Mouse (Mus musculus): ENCODE results near the gene St6galnac6. TPM values are rescaled to one million over a fixed set of nuclear protein-coding genes. Genes with fewer than 3 reads are reported as not detected.

Gene St6galnac6
- polyA plus RNA-seq, 1 experiment from 2014 or later = 15.2 TPM

- no peaks in the 10 kb centered on the region for H3K36me3 ChIP-seq (ENCODE audit: control insufficient read depth, insufficient read depth, low read length)
- WGBS = 87% methylated on average over 5 of the region's 5 CpGs
- no peak for ATAC-seq
These were observed 42.3 kb downstream of the St6galnac6 start for GRCm38 (mm10) chr2:32641810-32642209.

GRCm38 (mm10) chr2:32642813-32643212 lies 43.3 kb downstream of the St6galnac6 start:
- Histone ChIP-seq H3K4me2 (ENCODE audit: low read depth, low read length) (no peak overlapping the region), H3K36me3 (ENCODE audit: control insufficient read depth, insufficient read depth, low read length) (no peaks in the 10 kb centered on the region), H3K9me3 (ENCODE audit: control insufficient read depth, low read length) (no peaks in the 10 kb centered on the region), H3K27me3 (replicated peaks; ENCODE audit: control insufficient read depth, insufficient read depth, low read length) (no peaks in the 10 kb centered on the region), H3K9ac (ENCODE audit: low read depth, low read length) (no peak overlapping the region), H3K4me3 (ENCODE audit: low read length) (no peak overlapping the region), H3K4me1 (ENCODE audit: control insufficient read depth, insufficient read depth, low read length) (peaks cover 16% of the 10 kb centered on the region), H3K27ac (ENCODE audit: low read length) (peak overlapping the region; percentile 9; the same call in 1 of the 2 replicates)
- 54% methylated on average over 7 of the region's 7 CpGs for WGBS
- ATAC-seq = peak; percentile 24

More at GRCm38 (mm10) chr2:32641810-32642209, 42.3 kb downstream of the St6galnac6 start:
- H3K4me1 ChIP-seq (ENCODE audit: control insufficient read depth, insufficient read depth, low read length) = peaks cover 18% of the 10 kb centered on the region
- no peak overlapping the region for H3K4me2 ChIP-seq (ENCODE audit: low read depth, low read length)
- H3K27me3 ChIP-seq (replicated peaks; ENCODE audit: control insufficient read depth, insufficient read depth, low read length) = no peaks in the 10 kb centered on the region
- no peak overlapping the region for H3K4me3 ChIP-seq (ENCODE audit: low read length)
- H3K9ac ChIP-seq (ENCODE audit: low read depth, low read length) = no peak overlapping the region
- no peak overlapping the region for H3K27ac ChIP-seq (ENCODE audit: low read length)
- H3K9me3 ChIP-seq (ENCODE audit: control insufficient read depth, low read length) = no peaks in the 10 kb centered on the region

- no peaks in the 10 kb centered on the region for H3K36me3 ChIP-seq (ENCODE audit: control insufficient read depth, insufficient read depth, low read length)
- no peak overlapping the region for H3K4me2 ChIP-seq (ENCODE audit: low read depth, low read length)
- H3K9ac ChIP-seq (ENCODE audit: low read depth, low read length) = no peak overlapping the region; the same call in 1 of the 2 replicates
- peaks cover 12% of the 10 kb centered on the region; the same call in 1 of the 2 replicates for H3K4me1 ChIP-seq (ENCODE audit: control insufficient read depth, insufficient read depth, low read length)
- no peaks in the 10 kb centered on the region for H3K27me3 ChIP-seq (replicated peaks; ENCODE audit: control insufficient read depth, insufficient read depth, low read length)
- 70% methylated on average over 9 of the region's 9 CpGs for WGBS
- ATAC-seq = no peak
- no peaks in the 10 kb centered on the region for H3K9me3 ChIP-seq (ENCODE audit: control insufficient read depth, low read length)
- H3K4me3 ChIP-seq (ENCODE audit: low read length) = no peak overlapping the region
- no peak overlapping the region for H3K27ac ChIP-seq (ENCODE audit: low read length)
These were observed 44.6 kb downstream of the St6galnac6 start for GRCm38 (mm10) chr2:32644083-32644482.

- H3K4me1 ChIP-seq (ENCODE audit: control insufficient read depth, insufficient read depth, low read length) = peaks cover 12% of the 10 kb centered on the region; the same call in 1 of the 2 replicates
- H3K4me3 ChIP-seq (ENCODE audit: low read length) = no peak overlapping the region
- ATAC-seq = no peak
- 81% methylated on average over 8 of the region's 8 CpGs for WGBS
- no peaks in the 10 kb centered on the region for H3K27me3 ChIP-seq (replicated peaks; ENCODE audit: control insufficient read depth, insufficient read depth, low read length)
- H3K9me3 ChIP-seq (ENCODE audit: control insufficient read depth, low read length) = no peaks in the 10 kb centered on the region
- peak overlapping the region; percentile 30; the same call in 1 of the 2 replicates for H3K9ac ChIP-seq (ENCODE audit: low read depth, low read length)
- H3K36me3 ChIP-seq (ENCODE audit: control insufficient read depth, insufficient read depth, low read length) = no peaks in the 10 kb centered on the region
- no peak overlapping the region for H3K4me2 ChIP-seq (ENCODE audit: low read depth, low read length)
- peak overlapping the region; percentile 79 for H3K27ac ChIP-seq (ENCODE audit: low read length)
These were observed 45.4 kb downstream of the St6galnac6 start for GRCm38 (mm10) chr2:32644799-32645475.

GRCm38 (mm10) chr2:32645647-32646046 lies 46.1 kb downstream of the St6galnac6 start:
- peak overlapping the region; percentile 79 for H3K27ac ChIP-seq (ENCODE audit: low read length)

GRCm38 (mm10) chr2:32646379-32647056 lies 47.0 kb downstream of the St6galnac6 start, which contains the start of gene Eng:
TSS of gene Eng (plus strand) at chr2:32646595.
- H3K9me3 ChIP-seq (ENCODE audit: control insufficient read depth, low read length) = no peaks in the 10 kb centered on the region
- H3K9ac ChIP-seq (ENCODE audit: low read depth, low read length) = peak within 1 kb of the TSS; percentile 67
- no peaks in the 10 kb centered on the region for H3K36me3 ChIP-seq (ENCODE audit: control insufficient read depth, insufficient read depth, low read length)
- peak within 1 kb of the TSS; percentile 46 for H3K4me2 ChIP-seq (ENCODE audit: low read depth, low read length)
- 49% methylated on average over 31 of the region's 31 CpGs for WGBS
- peak within 1 kb of the TSS; percentile 79 for H3K27ac ChIP-seq (ENCODE audit: low read length)
- peak; percentile 52; the same call in 1 of the 2 replicates for ATAC-seq
- peaks cover 12% of the 10 kb centered on the region; the same call in 1 of the 2 replicates for H3K4me1 ChIP-seq (ENCODE audit: control insufficient read depth, insufficient read depth, low read length)
- H3K4me3 ChIP-seq (ENCODE audit: low read length) = peak within 1 kb of the TSS; percentile 48
- H3K27me3 ChIP-seq (replicated peaks; ENCODE audit: control insufficient read depth, insufficient read depth, low read length) = no peaks in the 10 kb centered on the region

More at GRCm38 (mm10) chr2:32645647-32646046, 46.1 kb downstream of the St6galnac6 start:
- Histone ChIP-seq H3K9me3 (ENCODE audit: control insufficient read depth, low read length) (no peaks in the 10 kb centered on the region), H3K4me2 (ENCODE audit: low read depth, low read length) (no peak overlapping the region), H3K36me3 (ENCODE audit: control insufficient read depth, insufficient read depth, low read length) (no peaks in the 10 kb centered on the region), H3K27me3 (replicated peaks; ENCODE audit: control insufficient read depth, insufficient read depth, low read length) (no peaks in the 10 kb centered on the region), H3K9ac (ENCODE audit: low read depth, low read length) (no peak overlapping the region), H3K4me1 (ENCODE audit: control insufficient read depth, insufficient read depth, low read length) (peaks cover 12% of the 10 kb centered on the region; the same call in 1 of the 2 replicates), H3K4me3 (ENCODE audit: low read length) (no peak overlapping the region)
- WGBS = 70% methylated on average over 3 of the region's 3 CpGs
- no peak for ATAC-seq

- peak overlapping the region; percentile 79; the same call in 1 of the 2 replicates for H3K27ac ChIP-seq (ENCODE audit: low read length)
- H3K4me3 ChIP-seq (ENCODE audit: low read length) = peak overlapping the region; percentile 48
- peak overlapping the region; percentile 67 for H3K9ac ChIP-seq (ENCODE audit: low read depth, low read length)
- H3K36me3 ChIP-seq (ENCODE audit: control insufficient read depth, insufficient read depth, low read length) = no peaks in the 10 kb centered on the region
- H3K4me1 ChIP-seq (ENCODE audit: control insufficient read depth, insufficient read depth, low read length) = peaks cover 12% of the 10 kb centered on the region; the same call in 1 of the 2 replicates
- H3K27me3 ChIP-seq (replicated peaks; ENCODE audit: control insufficient read depth, insufficient read depth, low read length) = no peaks in the 10 kb centered on the region
- no peaks in the 10 kb centered on the region for H3K9me3 ChIP-seq (ENCODE audit: control insufficient read depth, low read length)
- WGBS = 88% methylated on average over 7 of the region's 7 CpGs
- H3K4me2 ChIP-seq (ENCODE audit: low read depth, low read length) = peak overlapping the region; percentile 46
- ATAC-seq = no peak
These were observed 47.9 kb downstream of the St6galnac6 start for GRCm38 (mm10) chr2:32647366-32647765.

- no peak overlapping the region for H3K4me3 ChIP-seq (ENCODE audit: low read length)
- H3K9me3 ChIP-seq (ENCODE audit: control insufficient read depth, low read length) = no peaks in the 10 kb centered on the region
- no peak for ATAC-seq
- no peak overlapping the region for H3K9ac ChIP-seq (ENCODE audit: low read depth, low read length)
- H3K4me1 ChIP-seq (ENCODE audit: control insufficient read depth, insufficient read depth, low read length) = peaks cover 14% of the 10 kb centered on the region
- WGBS = 45% methylated on average over 7 of the region's 7 CpGs
- H3K36me3 ChIP-seq (ENCODE audit: control insufficient read depth, insufficient read depth, low read length) = no peaks in the 10 kb centered on the region
- H3K27me3 ChIP-seq (replicated peaks; ENCODE audit: control insufficient read depth, insufficient read depth, low read length) = no peaks in the 10 kb centered on the region
- H3K4me2 ChIP-seq (ENCODE audit: low read depth, low read length) = no peak overlapping the region
- peak overlapping the region; percentile 17; the same call in 1 of the 2 replicates for H3K27ac ChIP-seq (ENCODE audit: low read length)
These were observed 54.3 kb downstream of the St6galnac6 start for GRCm38 (mm10) chr2:32653764-32654163.

GRCm38 (mm10) chr2:32654743-32655393 lies 55.4 kb downstream of the St6galnac6 start:
- 69% methylated on average over 14 of the region's 14 CpGs for WGBS
- Histone ChIP-seq H3K27ac (ENCODE audit: low read length) (peak overlapping the region; percentile 71), H3K9ac (ENCODE audit: low read depth, low read length) (no peak overlapping the region; the same call in 1 of the 2 replicates), H3K36me3 (ENCODE audit: control insufficient read depth, insufficient read depth, low read length) (no peaks in the 10 kb centered on the region), H3K4me2 (ENCODE audit: low read depth, low read length) (no peak overlapping the region), H3K4me3 (ENCODE audit: low read length) (no peak overlapping the region), H3K9me3 (ENCODE audit: control insufficient read depth, low read length) (no peaks in the 10 kb centered on the region), H3K4me1 (ENCODE audit: control insufficient read depth, insufficient read depth, low read length) (peaks cover 14% of the 10 kb centered on the region), H3K27me3 (replicated peaks; ENCODE audit: control insufficient read depth, insufficient read depth, low read length) (no peaks in the 10 kb centered on the region)
- ATAC-seq = 0 out of 2 replicates have a peak, but pooled peaks have one; percentile 4
